Mouse (Mus musculus) C2C12 (cell line): ENCODE data around the gene Eif3l.

Experiments used
- CEBPB ChIP-seq: IDR thresholded peaks from one replicate; pipeline ENCODE4 v1.6.1; 2011; ENCODE audit warnings: low read depth, mild to moderate bottlenecking, control low read depth, moderate library complexity
- CTCF ChIP-seq: IDR thresholded peaks from one replicate; pipeline ENCODE4 v1.5.1; 2011; ENCODE audit not compliant: control insufficient read depth, insufficient read depth, insufficient read length

DNA sequence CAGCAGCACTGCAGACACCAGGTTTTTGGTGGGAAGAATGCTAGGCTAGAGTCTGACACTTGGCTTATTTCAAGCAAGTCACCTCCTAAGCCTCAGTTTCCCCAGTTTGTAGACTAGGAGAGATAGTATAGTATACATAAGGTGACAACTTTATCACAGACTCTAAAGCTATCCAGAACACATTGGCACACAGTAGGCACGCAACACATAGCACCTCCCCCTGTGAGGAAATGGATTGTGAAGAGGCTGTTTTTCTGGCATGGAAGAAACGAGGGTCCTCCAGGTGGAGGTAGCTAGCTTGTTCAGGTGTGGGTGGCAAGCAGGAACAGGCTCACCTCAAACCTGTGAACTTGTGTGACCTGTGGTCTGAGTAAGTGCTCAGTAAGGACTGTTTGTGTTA is 24.0 kb upstream of the Eif3l start:
- TF ChIP-seq CTCF (no peak), CEBPB (no peak)
